Mouse (Mus musculus) spleen, postnatal 36 days (tissue): ENCODE measurements around the gene Erbin.

Source experiments
- DNase-seq, 2 experiments: peaks; one replicate each; pipeline ENCODE4 v3.0.0; 2022; ENCODE audit warnings: low spot score in 2 of 2, mixed read lengths in 1 of 2

The Erbin gene

GRCm38 (mm10) chr13:103807464-103807863, 112.8 kb downstream of the Erbin start:
- DNase-seq = no peak

GRCm38 (mm10) chr13:103806210-103806851, 114.0 kb downstream of the Erbin start:
- DNase-seq = no peak

- no peak for DNase-seq
These were observed 116.6 kb downstream of the Erbin start for GRCm38 (mm10) chr13:103803721-103804120.

GRCm38 (mm10) chr13:103801021-103801420, 119.3 kb downstream of the Erbin start:
- no peak for DNase-seq

- DNase-seq = no peak
These were observed 125.4 kb downstream of the Erbin start for GRCm38 (mm10) chr13:103794688-103795543.

- no peak for DNase-seq
These were observed 140.3 kb downstream of the Erbin start for GRCm38 (mm10) chr13:103779922-103780585.

GRCm38 (mm10) chr13:103777126-103777525, 143.2 kb downstream of the Erbin start:
- no peak for DNase-seq

- peak; percentile 84 for DNase-seq
These were observed 146.1 kb downstream of the Erbin start, which contains the start of gene Srek1 for GRCm38 (mm10) chr13:103774119-103774757. TSS of gene Srek1 (minus strand) at chr13:103774608.

- DNase-seq = no peak
These were observed 146.8 kb downstream of the Erbin start for GRCm38 (mm10) chr13:103773407-103774118.

- DNase-seq = no peak
These were observed 147.4 kb downstream of the Erbin start for GRCm38 (mm10) chr13:103772917-103773316.

GRCm38 (mm10) chr13:103770821-103771220, 149.5 kb downstream of the Erbin start:
- DNase-seq = no peak
